ENCODE assay signal across 23 mouse cellular contexts in genomic region chr1:130940065-130940687, GRCm38 (mm10). TPM values are rescaled to one million over a fixed set of nuclear protein-coding genes. Genes with fewer than 3 reads are reported as not detected.
DNase-seq lines count a peak whose midpoint lies in the region; ATAC-seq and TF ChIP-seq lines count a peak whose summit lies in the region.
"Had no signal": no experiment of that assay in that cellular context is flagged by ENCODE, and none has a peak within 500 bp of the region (broad histone marks: within the 10 kb centered on the region; RNA-seq: fewer than 3 reads in every experiment).

Il19 (minus strand) TSS chr1:130940115.

- 46% methylated on average over 4 of the region's 4 CpGs for WGBS in hindbrain, postnatal 0 days
- WGBS in hindbrain, embryonic 10.5 days = 74% methylated on average over 4 of the region's 4 CpGs
- 79% methylated on average over 4 of the region's 4 CpGs for WGBS in midbrain, embryonic 14.5 days
- 71% methylated on average over 4 of the region's 4 CpGs for WGBS in forebrain, postnatal 0 days

- no peak within 1 kb of the TSS for H3K9ac ChIP-seq in hindbrain, postnatal 0 days (replicated peaks; ENCODE audit: low read length)
- no peak within 1 kb of the TSS for H3K9ac ChIP-seq in midbrain, embryonic 14.5 days (replicated peaks; ENCODE audit: low read length)
- H3K9ac ChIP-seq in forebrain, postnatal 0 days = no peak within 1 kb of the TSS
- H3K9ac ChIP-seq: forebrain, embryonic 13.5 days; heart, embryonic 12.5 days; hindbrain, embryonic 12.5 days had no signal

- TF ChIP-seq CTCF in hindbrain, postnatal 0 days (IDR thresholded peaks at IDR 0.05; ENCODE audit: low read depth) = no peak
- TF ChIP-seq CTCF in forebrain, postnatal 0 days (IDR thresholded peaks at IDR 0.05; ENCODE audit: low read depth) = no peak

- ATAC-seq in hindbrain, postnatal 0 days = no peak
- ATAC-seq in midbrain, embryonic 14.5 days (ENCODE audit: low FRiP score, low TSS enrichment) = no peak
- no peak for ATAC-seq in forebrain, postnatal 0 days
- ATAC-seq: forebrain, embryonic 13.5 days; hindbrain, embryonic 16.5 days had no signal

- H3K4me1 ChIP-seq in hindbrain, postnatal 0 days (ENCODE audit: insufficient read depth, low read length) = peaks cover 9% of the 10 kb centered on the region; the same call in 1 of the 2 replicates
- peaks cover 14% of the 10 kb centered on the region for H3K4me1 ChIP-seq in hindbrain, embryonic 10.5 days (replicated peaks)
- no peaks in the 10 kb centered on the region for H3K4me1 ChIP-seq in midbrain, embryonic 14.5 days (ENCODE audit: control insufficient read depth, insufficient read depth, low read length)
- H3K4me1 ChIP-seq in forebrain, postnatal 0 days (ENCODE audit: insufficient read depth) = no peaks in the 10 kb centered on the region

- H3K36me3 ChIP-seq in hindbrain, postnatal 0 days (ENCODE audit: insufficient read depth, low read length) = no peaks in the 10 kb centered on the region
- H3K36me3 ChIP-seq in hindbrain, embryonic 10.5 days = no peaks in the 10 kb centered on the region
- no peaks in the 10 kb centered on the region for H3K36me3 ChIP-seq in midbrain, embryonic 14.5 days (ENCODE audit: control insufficient read depth, insufficient read depth, low read length)
- no peaks in the 10 kb centered on the region for H3K36me3 ChIP-seq in forebrain, postnatal 0 days (ENCODE audit: insufficient read depth)
- H3K36me3 ChIP-seq: heart, embryonic 12.5 days; hindbrain, embryonic 12.5 days had no signal

- no peak within 1 kb of the TSS for H3K4me3 ChIP-seq in hindbrain, postnatal 0 days (ENCODE audit: low read length)
- no peak within 1 kb of the TSS for H3K4me3 ChIP-seq in hindbrain, embryonic 10.5 days
- no peak within 1 kb of the TSS for H3K4me3 ChIP-seq in midbrain, embryonic 14.5 days (replicated peaks; ENCODE audit: low read depth, low read length)
- no peak within 1 kb of the TSS for H3K4me3 ChIP-seq in forebrain, postnatal 0 days (ENCODE audit: low read depth, low read length)
- H3K4me3 ChIP-seq: forebrain, embryonic 13.5 days; gastrocnemius, adult 2 months; heart, embryonic 12.5 days; hindbrain, embryonic 12.5 days had no signal

- no peaks in the 10 kb centered on the region for H3K9me3 ChIP-seq in hindbrain, postnatal 0 days (ENCODE audit: low read length)
- no peaks in the 10 kb centered on the region for H3K9me3 ChIP-seq in hindbrain, embryonic 10.5 days
- no peaks in the 10 kb centered on the region for H3K9me3 ChIP-seq in midbrain, embryonic 14.5 days (ENCODE audit: control insufficient read depth, low read length)
- no peaks in the 10 kb centered on the region for H3K9me3 ChIP-seq in forebrain, postnatal 0 days (ENCODE audit: low read length)
- H3K9me3 ChIP-seq: forebrain, embryonic 13.5 days; heart, embryonic 12.5 days; hindbrain, embryonic 12.5 days had no signal

- H3K4me2 ChIP-seq in hindbrain, postnatal 0 days (ENCODE audit: low read depth, low read length) = no peak within 1 kb of the TSS
- no peak within 1 kb of the TSS for H3K4me2 ChIP-seq in midbrain, embryonic 14.5 days (ENCODE audit: low read length)
- no peak within 1 kb of the TSS for H3K4me2 ChIP-seq in forebrain, postnatal 0 days (ENCODE audit: low read depth)
- H3K4me2 ChIP-seq: forebrain, embryonic 13.5 days; heart, embryonic 12.5 days; hindbrain, embryonic 12.5 days had no signal

- no peaks in the 10 kb centered on the region for H3K27me3 ChIP-seq in hindbrain, postnatal 0 days (ENCODE audit: insufficient read depth, low read length)
- no peaks in the 10 kb centered on the region for H3K27me3 ChIP-seq in hindbrain, embryonic 10.5 days (ENCODE audit: insufficient read depth, poor library complexity, severe bottlenecking)
- no peaks in the 10 kb centered on the region for H3K27me3 ChIP-seq in midbrain, embryonic 14.5 days (ENCODE audit: control insufficient read depth, insufficient read depth, low read length)
- no peaks in the 10 kb centered on the region for H3K27me3 ChIP-seq in forebrain, postnatal 0 days (ENCODE audit: insufficient read depth, low read length)
- H3K27me3 ChIP-seq: forebrain, embryonic 13.5 days; heart, embryonic 12.5 days; hindbrain, embryonic 12.5 days had no signal

- DNase-seq in hindbrain, postnatal 0 days (ENCODE audit: low spot score) = peak; percentile 28
- DNase-seq in hindbrain, embryonic 10.5 days (ENCODE audit: low spot score) = no peak
- DNase-seq in cerebellum, adult 18-20 months = peak; percentile 57 to 58
- DNase-seq in cerebellum, adult 9-11 months = peak; percentile 57
- DNase-seq in cerebellum, postnatal 36 days = peak; percentile 67 to 71
- DNase-seq in midbrain, embryonic 14.5 days = no peak
- DNase-seq in forebrain, postnatal 0 days = no peak
- no peak for DNase-seq in lung, postnatal 14 days
- DNase-seq: adrenal gland, postnatal 10 days; gastrocnemius, adult 2 months; gastrocnemius, postnatal 25 days; heart, postnatal 36 days; kidney, adult 18-20 months had no signal

- H3K27ac ChIP-seq in hindbrain, postnatal 0 days = no peak within 1 kb of the TSS
- no peak within 1 kb of the TSS for H3K27ac ChIP-seq in hindbrain, embryonic 10.5 days
- H3K27ac ChIP-seq in midbrain, embryonic 14.5 days (replicated peaks; ENCODE audit: low read depth, low read length) = no peak within 1 kb of the TSS
- H3K27ac ChIP-seq in forebrain, postnatal 0 days (ENCODE audit: low read depth, low read length) = no peak within 1 kb of the TSS
- H3K27ac ChIP-seq: forebrain, embryonic 13.5 days; gastrocnemius, adult 2 months; hindbrain, embryonic 12.5 days had no signal

RNA-seq across cellular contexts. Expression of gene Il19, which starts in this region (rescaled TPM):
- 0.37 TPM in 1 of 2 replicates, not detected in the other for total RNA-seq in hindbrain, postnatal 0 days (2014; rRNA removed)
- 0.21 TPM in 1 of 2 replicates, not detected in the other for polyA plus RNA-seq in hindbrain, postnatal 0 days (2015; fragmentation: Nextera tagmentation; extraction: Ambion mirVana)
- polyA plus RNA-seq in hindbrain, embryonic 10.5 days (2016; fragmentation: Nextera tagmentation; extraction: Ambion mirVana) = not detected in 2 replicates
- not detected in 2 replicates for polyA plus RNA-seq in midbrain, embryonic 14.5 days (2014; fragmentation: Nextera tagmentation; extraction: Ambion mirVana)
- total RNA-seq in forebrain, postnatal 0 days (2014; rRNA removed) = not detected in 2 replicates
- polyA plus RNA-seq in forebrain, postnatal 0 days (2015; fragmentation: Nextera tagmentation; extraction: Ambion mirVana) = not detected in 2 replicates
- total RNA-seq: adrenal gland, postnatal 10 days; adrenal gland, postnatal 4 days; gastrocnemius, adult 2 months; gastrocnemius, postnatal 25 days; granulocyte monocyte progenitor cell, adult 5-6 weeks; heart, adult 8-10 months; heart, postnatal 36 days; MEL had no signal
- polyA plus RNA-seq: forebrain, embryonic 13.5 days; heart, embryonic 12.5 days; heart, embryonic 16.5 days; hindbrain, embryonic 12.5 days; hindbrain, embryonic 16.5 days; intestine, embryonic 14.5 days had no signal

Comparison
In these comparisons a context has a peak if more than half of its experiments do, and no peak if none do; other contexts are left out.
1. Peak in DNase-seq in hindbrain, postnatal 0 days; RNA of the gene not detected or under 1 TPM.
2. DNase-seq: peak in cerebellum, adult 18-20 months (2 of 2), cerebellum, adult 9-11 months (single experiment) and cerebellum, postnatal 36 days (2 of 2); none in hindbrain, embryonic 10.5 days (single experiment), midbrain, embryonic 14.5 days (single experiment), forebrain, postnatal 0 days (single experiment) and lung, postnatal 14 days (single experiment).